In genomic region chr6:28618751-28619153, GRCm38 (mm10) we compare ENCODE assay signal across 7 mouse cellular contexts.
DNase-seq lines count a peak whose midpoint lies in the region; ATAC-seq and TF ChIP-seq lines count a peak whose summit lies in the region.

No protein-coding gene starts in this region.

- peak; percentile 40 for DNase-seq in MN1 (ENCODE audit: low spot score)
- peak; percentile 70 to 76 for DNase-seq in adrenal gland, adult 18-20 months (ENCODE audit: low spot score in 2 of 2)
- DNase-seq in forebrain, embryonic 11.5 days (ENCODE audit: low spot score) = peak; percentile 59
- peak; percentile 69 for DNase-seq in heart, postnatal 0 days (ENCODE audit: low spot score)
- peak; percentile 68 for DNase-seq in kidney, postnatal 0 days (ENCODE audit: low spot score)
- peak; percentile 54 for DNase-seq in skeletal muscle tissue, adult 2 months (ENCODE audit: low read depth, low spot score)

- peak; percentile 63 for ATAC-seq in forebrain, embryonic 11.5 days (replicated peaks; ENCODE audit: low FRiP score)
- ATAC-seq in heart, postnatal 0 days (ENCODE audit: insufficient read depth, low read depth) = peak; percentile 72
- ATAC-seq in kidney, postnatal 0 days (replicated peaks; ENCODE audit: low FRiP score, low read depth) = peak; percentile 43
- ATAC-seq in lung, embryonic 16.5 days (ENCODE audit: low read depth) = peak; percentile 62

- peaks cover 12% of the 10 kb centered on the region; the same call in 1 of the 2 replicates for H3K4me1 ChIP-seq in forebrain, embryonic 11.5 days (replicated peaks; ENCODE audit: control insufficient read depth, insufficient read depth, low read length)
- H3K4me1 ChIP-seq in heart, postnatal 0 days (ENCODE audit: control insufficient read depth, insufficient read depth) = peaks cover 41% of the 10 kb centered on the region
- peaks cover 7% of the 10 kb centered on the region; the same call in 1 of the 2 replicates for H3K4me1 ChIP-seq in kidney, postnatal 0 days (replicated peaks; ENCODE audit: insufficient read depth, low read length)
- H3K4me1 ChIP-seq in lung, embryonic 16.5 days (replicated peaks; ENCODE audit: control insufficient read depth, insufficient read depth, low read length) = peaks cover 24% of the 10 kb centered on the region

- H3K4me3 ChIP-seq in forebrain, embryonic 11.5 days (ENCODE audit: low read depth, low read length) = no peak overlapping the region
- no peak overlapping the region for H3K4me3 ChIP-seq in heart, postnatal 0 days (ENCODE audit: low read depth, low read length)
- no peak overlapping the region for H3K4me3 ChIP-seq in kidney, postnatal 0 days (replicated peaks; ENCODE audit: low read depth, low read length)
- H3K4me3 ChIP-seq in lung, embryonic 16.5 days (ENCODE audit: low read length) = no peak overlapping the region

- no peak for TF ChIP-seq EP300 in heart, postnatal 0 days (IDR thresholded peaks at IDR 0.05; ENCODE audit: low read depth)

- no peaks in the 10 kb centered on the region for H3K9me3 ChIP-seq in forebrain, embryonic 11.5 days (ENCODE audit: control insufficient read depth, low read length)
- H3K9me3 ChIP-seq in heart, postnatal 0 days (replicated peaks; ENCODE audit: control insufficient read depth, low read length) = no peaks in the 10 kb centered on the region
- no peaks in the 10 kb centered on the region for H3K9me3 ChIP-seq in kidney, postnatal 0 days (replicated peaks; ENCODE audit: low read length)
- H3K9me3 ChIP-seq in lung, embryonic 16.5 days (ENCODE audit: control insufficient read depth, low read length) = no peaks in the 10 kb centered on the region

- no peaks in the 10 kb centered on the region for H3K27me3 ChIP-seq in forebrain, embryonic 11.5 days (ENCODE audit: control insufficient read depth, insufficient read depth, low read length)
- H3K27me3 ChIP-seq in heart, postnatal 0 days (ENCODE audit: control insufficient read depth, insufficient read depth, low read length) = no peaks in the 10 kb centered on the region
- H3K27me3 ChIP-seq in kidney, postnatal 0 days (ENCODE audit: insufficient read depth, low read length) = no peaks in the 10 kb centered on the region
- no peaks in the 10 kb centered on the region for H3K27me3 ChIP-seq in lung, embryonic 16.5 days (ENCODE audit: control insufficient read depth, insufficient read depth, low read depth, low read length)

- no peak overlapping the region for H3K9ac ChIP-seq in forebrain, embryonic 11.5 days (ENCODE audit: low read length)
- no peak overlapping the region for H3K9ac ChIP-seq in heart, postnatal 0 days (replicated peaks; ENCODE audit: low read depth, low read length)
- no peak overlapping the region for H3K9ac ChIP-seq in kidney, postnatal 0 days (ENCODE audit: low read depth, low read length)
- H3K9ac ChIP-seq in lung, embryonic 16.5 days (ENCODE audit: low read length) = no peak overlapping the region

- H3K27ac ChIP-seq in forebrain, embryonic 11.5 days (ENCODE audit: low read depth, low read length) = no peak overlapping the region
- H3K27ac ChIP-seq in heart, postnatal 0 days (ENCODE audit: low read depth) = peak overlapping the region; percentile 74
- no peak overlapping the region for H3K27ac ChIP-seq in kidney, postnatal 0 days
- no peak overlapping the region; the same call in 1 of the 2 replicates for H3K27ac ChIP-seq in lung, embryonic 16.5 days (ENCODE audit: low read length)

- 0 out of 2 replicates have a peak overlapping the region, but pooled peaks have one; percentile 11 for H3K4me2 ChIP-seq in forebrain, embryonic 11.5 days (ENCODE audit: low read depth, low read length, severe bottlenecking)
- H3K4me2 ChIP-seq in heart, postnatal 0 days (ENCODE audit: low read depth, low read length) = peak overlapping the region; percentile 16; the same call in 1 of the 2 replicates
- H3K4me2 ChIP-seq in kidney, postnatal 0 days (ENCODE audit: low read length) = peak overlapping the region; percentile 19; the same call in 1 of the 2 replicates
- H3K4me2 ChIP-seq in lung, embryonic 16.5 days (ENCODE audit: low read depth, low read length) = no peak overlapping the region

- TF ChIP-seq CTCF in heart, postnatal 0 days (IDR thresholded peaks at IDR 0.05; ENCODE audit: low read depth) = no peak
- no peak for TF ChIP-seq CTCF in kidney, postnatal 0 days (IDR thresholded peaks at IDR 0.05; ENCODE audit: low read depth)

- WGBS in forebrain, embryonic 11.5 days = 58% methylated on average over 7 of the region's 7 CpGs
- 8% methylated on average over 7 of the region's 7 CpGs for WGBS in heart, postnatal 0 days
- WGBS in kidney, postnatal 0 days = 17% methylated on average over 7 of the region's 7 CpGs
- WGBS in lung, embryonic 16.5 days = 18% methylated on average over 7 of the region's 7 CpGs

- no peaks in the 10 kb centered on the region for H3K36me3 ChIP-seq in forebrain, embryonic 11.5 days (ENCODE audit: control insufficient read depth, insufficient read depth, low read length)
- no peaks in the 10 kb centered on the region for H3K36me3 ChIP-seq in heart, postnatal 0 days (replicated peaks; ENCODE audit: control insufficient read depth, insufficient read depth, low read length)
- no peaks in the 10 kb centered on the region for H3K36me3 ChIP-seq in kidney, postnatal 0 days (ENCODE audit: insufficient read depth, low read length)
- no peaks in the 10 kb centered on the region for H3K36me3 ChIP-seq in lung, embryonic 16.5 days (ENCODE audit: control insufficient read depth, insufficient read depth, low read length)
